Mouse (Mus musculus) liver, adult 2 months (tissue): ENCODE measurements around the gene Ubd. TPM values are rescaled to one million over a fixed set of nuclear protein-coding genes. Genes with fewer than 3 reads are reported as not detected.

ENCODE experiments used
- DNase-seq: peaks from one replicate; pipeline ENCODE4 v3.0.0-alpha.2; 2011; ENCODE audit warnings: low read depth, low spot score; ENCODE audit errors: extremely low read depth
- H3K27ac ChIP-seq: fragments of 200-500 bp; replicated peaks from 2 replicates; pipeline ENCODE4 v1.5.1; 2012; ENCODE audit warnings: low read depth, mild to moderate bottlenecking, control low read depth, inconsistent platforms, low read length; ENCODE audit not compliant: insufficient read depth
- H3K27me3 ChIP-seq: fragments of 200-500 bp; 2 replicates; pipeline ENCODE4 v1.6.1; 2012; ENCODE audit warnings: mild to moderate bottlenecking, moderate library complexity, low read length, inconsistent platforms; ENCODE audit not compliant: control insufficient read depth, insufficient read depth
- H3K36me3 ChIP-seq: fragments of 200-500 bp; 2 replicates; pipeline ENCODE4 v1.6.1; 2012; ENCODE audit warnings: low read length, inconsistent platforms; ENCODE audit not compliant: control insufficient read depth, insufficient read depth
- H3K4me1 ChIP-seq: fragments of 200-500 bp; 2 replicates; pipeline ENCODE4 v1.6.1; 2011; ENCODE audit warnings: low read length; ENCODE audit not compliant: control insufficient read depth, insufficient read depth
- H3K4me3 ChIP-seq: fragments of 200-500 bp; 2 replicates; pipeline ENCODE4 v1.5.1; 2011; ENCODE audit warnings: low read depth, mild to moderate bottlenecking, control low read depth, low read length, moderate library complexity; ENCODE audit not compliant: insufficient read depth
- H3K79me2 ChIP-seq: fragments of 200-500 bp; 2 replicates; pipeline ENCODE4 v1.6.1; 2012; ENCODE audit warnings: inconsistent platforms, mild to moderate bottlenecking, low read length, moderate library complexity; ENCODE audit not compliant: control insufficient read depth, insufficient read depth
- H3K9ac ChIP-seq: fragments of 200-500 bp; 2 replicates; pipeline ENCODE4 v1.6.1; 2012; ENCODE audit warnings: low read depth, mild to moderate bottlenecking, control low read depth, inconsistent platforms, low read length
- CTCF ChIP-seq: fragments of 200-500 bp; IDR thresholded peaks from 2 replicates; pipeline ENCODE4 v1.5.1; 2011; ENCODE audit warnings: low read depth, low read length, control low read depth
- POLR2A ChIP-seq: fragments of 200-500 bp; IDR thresholded peaks from 2 replicates; pipeline ENCODE4 v1.6.1; 2011; ENCODE audit warnings: low read length, control low read depth; ENCODE audit not compliant: insufficient read depth; ENCODE audit errors: extremely low read depth
- WGBS: fragments of 180-500 bp; shearing (Covaris S2); methylation state at CpG from one replicate; pipeline ENCODE4 v1.1.7; 2018; 5-methylcytosine and 5-hydroxymethylcytosine counted together
- polyA plus RNA-seq: library from polyadenylated mRNA; depleted of rRNA; stranded (reverse); fragments of >200 nt; gene quantifications from 2 replicates; pipeline ENCODE4 v1.2.3, GENCODE M21; 2012
- total RNA-seq: library from RNA; depleted of rRNA; stranded (reverse); fragments of >200 nt; gene quantifications from 2 replicates; pipeline ENCODE4 v1.2.3, GENCODE M21; 2014

Ubd gene
- total and polyA plus RNA-seq, 2 experiments = 0.22 to 0.46 TPM

- Histone ChIP-seq H3K27me3 (peaks cover 10% of the 10 kb centered on the region), H3K4me3 (peak overlapping the region; percentile 4; the same call in 1 of the 2 replicates), H3K79me2 (no peaks in the 10 kb centered on the region), H3K9ac (no peak overlapping the region), H3K4me1 (peaks cover 9% of the 10 kb centered on the region; the same call in 1 of the 2 replicates), H3K36me3 (no peaks in the 10 kb centered on the region), H3K27ac (no peak overlapping the region)
- DNase-seq = no peak
- 3% methylated on average over 77 of the region's 77 CpGs for WGBS
- TF ChIP-seq CTCF (no peak), POLR2A (no peak)
Observed at GRCm38 (mm10) chr17:37196845-37197724, 3.4 kb downstream of the Ubd start.

GRCm38 (mm10) chr17:37200894-37201293 is 7.2 kb downstream of the Ubd start, which contains the start of gene Olfr94:
TSS of gene Olfr94 (minus strand) at chr17:37200994.
- peaks cover 10% of the 10 kb centered on the region for H3K27me3 ChIP-seq
- H3K79me2 ChIP-seq = no peaks in the 10 kb centered on the region
- H3K27ac ChIP-seq = no peak within 1 kb of the TSS
- H3K9ac ChIP-seq = no peak within 1 kb of the TSS
- 82% methylated on average over 2 of the region's 2 CpGs for WGBS
- TF ChIP-seq POLR2A (no peak), CTCF (no peak)
- H3K4me1 ChIP-seq = no peaks in the 10 kb centered on the region
- H3K4me3 ChIP-seq = no peak within 1 kb of the TSS
- no peaks in the 10 kb centered on the region for H3K36me3 ChIP-seq
- no peak for DNase-seq

GRCm38 (mm10) chr17:37203206-37203916 is 9.7 kb downstream of the Ubd start:
- Histone ChIP-seq H3K4me1 (no peaks in the 10 kb centered on the region), H3K79me2 (no peaks in the 10 kb centered on the region), H3K4me3 (no peak overlapping the region; the same call in 1 of the 2 replicates), H3K36me3 (no peaks in the 10 kb centered on the region), H3K27me3 (no peaks in the 10 kb centered on the region), H3K9ac (no peak overlapping the region), H3K27ac (no peak overlapping the region)
- WGBS = 3% methylated on average over 4 of the region's 4 CpGs
- TF ChIP-seq POLR2A (no peak), CTCF (peak; percentile 86)
- peak; percentile 68 for DNase-seq

GRCm38 (mm10) chr17:37203917-37204236 is 10.2 kb downstream of the Ubd start:
- Histone ChIP-seq H3K79me2 (no peaks in the 10 kb centered on the region), H3K4me1 (no peaks in the 10 kb centered on the region), H3K36me3 (no peaks in the 10 kb centered on the region), H3K27ac (no peak overlapping the region), H3K9ac (no peak overlapping the region), H3K27me3 (no peaks in the 10 kb centered on the region), H3K4me3 (no peak overlapping the region)
- WGBS = 30% methylated on average over 3 of the region's 3 CpGs
- TF ChIP-seq CTCF (no peak), POLR2A (no peak)
- DNase-seq = no peak

- WGBS = 13% methylated on average over 40 of the region's 40 CpGs
- no peaks in the 10 kb centered on the region for H3K4me1 ChIP-seq
- no peaks in the 10 kb centered on the region for H3K79me2 ChIP-seq
- no peak for DNase-seq
- no peak overlapping the region for H3K27ac ChIP-seq
- TF ChIP-seq CTCF (no peak), POLR2A (no peak)
- no peaks in the 10 kb centered on the region for H3K36me3 ChIP-seq
- H3K4me3 ChIP-seq = no peak overlapping the region
- H3K27me3 ChIP-seq = peaks cover 9% of the 10 kb centered on the region; the same call in 1 of the 2 replicates
- H3K9ac ChIP-seq = no peak overlapping the region
Observed at GRCm38 (mm10) chr17:37210884-37211768, 17.4 kb downstream of the Ubd start.
